Mouse (Mus musculus): ENCODE measurements around the gene Dnase2b. TPM values are rescaled to one million over a fixed set of nuclear protein-coding genes. Genes with fewer than 3 reads are reported as not detected.

Dnase2b gene
- polyA plus RNA-seq, 1 experiment from 2014 or later = not detected

DNA sequence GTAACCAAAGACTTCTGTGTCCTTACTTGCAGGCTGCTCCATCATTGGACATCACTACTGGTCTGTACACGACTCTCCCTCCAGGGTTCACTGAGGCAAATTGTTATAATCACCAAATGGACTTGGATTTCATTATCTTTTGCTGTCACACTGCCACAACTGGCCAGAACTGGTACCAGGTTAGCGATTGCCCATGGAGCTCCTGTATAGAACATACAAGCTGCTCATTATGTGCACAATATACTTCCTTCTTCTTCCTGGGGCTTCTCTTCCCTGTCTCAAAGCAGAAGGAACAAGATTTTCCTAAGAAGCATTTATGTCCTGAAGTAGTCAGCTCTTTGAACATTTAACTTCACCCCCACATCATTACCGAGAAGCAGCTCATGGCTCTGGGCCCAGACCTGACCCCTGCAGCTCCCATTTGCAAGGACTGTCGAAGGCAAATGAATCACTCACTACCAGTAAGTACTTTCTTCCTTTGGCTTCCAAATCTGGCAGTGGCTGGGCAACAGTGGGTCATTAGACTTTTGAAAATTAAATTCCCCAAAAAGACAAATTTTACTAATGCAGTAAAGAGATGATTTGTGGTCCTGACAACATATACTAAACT lies 26.5 kb upstream of the Dnase2b start:
- no peak for ATAC-seq (ENCODE audit: low read depth)
- Histone ChIP-seq H3K4me2 (no peak overlapping the region), H3K27me3 (no peaks in the 10 kb centered on the region), H3K9me3 (no peaks in the 10 kb centered on the region), H3K36me3 (no peaks in the 10 kb centered on the region), H3K9ac (no peak overlapping the region), H3K4me1 (replicated peaks) (no peaks in the 10 kb centered on the region), H3K4me3 (no peak overlapping the region), H3K27ac (replicated peaks) (0 out of 2 replicates have a peak overlapping the region, but pooled peaks have one; percentile 18)
- 53% methylated on average over 4 of the region's 4 CpGs for WGBS

DNA sequence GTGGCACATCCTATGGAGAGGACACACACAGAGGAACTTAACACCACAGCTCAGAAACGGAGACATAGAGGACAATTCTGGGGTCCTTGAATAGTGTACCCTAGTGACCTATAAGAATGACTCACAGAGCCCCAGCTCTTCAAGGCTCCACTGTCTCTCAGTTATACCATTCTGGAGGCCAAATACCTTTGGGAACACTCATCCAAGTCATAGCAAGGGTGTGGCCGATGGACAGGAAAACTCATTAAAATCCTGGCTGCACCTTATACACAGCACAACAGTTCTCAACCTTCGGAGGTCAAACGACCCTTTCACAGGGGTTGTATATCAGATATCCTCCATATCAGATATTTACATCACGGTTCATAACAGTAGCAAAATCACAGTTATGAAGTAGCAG lies 17.1 kb upstream of the Dnase2b start:
- Histone ChIP-seq H3K27me3 (no peaks in the 10 kb centered on the region), H3K9ac (no peak overlapping the region), H3K4me1 (replicated peaks) (no peaks in the 10 kb centered on the region), H3K36me3 (no peaks in the 10 kb centered on the region), H3K4me3 (no peak overlapping the region), H3K9me3 (no peaks in the 10 kb centered on the region), H3K27ac (replicated peaks) (no peak overlapping the region), H3K4me2 (no peak overlapping the region)
- ATAC-seq (ENCODE audit: low read depth) = no peak
- 90% methylated on average over 5 of the region's 5 CpGs for WGBS

DNA sequence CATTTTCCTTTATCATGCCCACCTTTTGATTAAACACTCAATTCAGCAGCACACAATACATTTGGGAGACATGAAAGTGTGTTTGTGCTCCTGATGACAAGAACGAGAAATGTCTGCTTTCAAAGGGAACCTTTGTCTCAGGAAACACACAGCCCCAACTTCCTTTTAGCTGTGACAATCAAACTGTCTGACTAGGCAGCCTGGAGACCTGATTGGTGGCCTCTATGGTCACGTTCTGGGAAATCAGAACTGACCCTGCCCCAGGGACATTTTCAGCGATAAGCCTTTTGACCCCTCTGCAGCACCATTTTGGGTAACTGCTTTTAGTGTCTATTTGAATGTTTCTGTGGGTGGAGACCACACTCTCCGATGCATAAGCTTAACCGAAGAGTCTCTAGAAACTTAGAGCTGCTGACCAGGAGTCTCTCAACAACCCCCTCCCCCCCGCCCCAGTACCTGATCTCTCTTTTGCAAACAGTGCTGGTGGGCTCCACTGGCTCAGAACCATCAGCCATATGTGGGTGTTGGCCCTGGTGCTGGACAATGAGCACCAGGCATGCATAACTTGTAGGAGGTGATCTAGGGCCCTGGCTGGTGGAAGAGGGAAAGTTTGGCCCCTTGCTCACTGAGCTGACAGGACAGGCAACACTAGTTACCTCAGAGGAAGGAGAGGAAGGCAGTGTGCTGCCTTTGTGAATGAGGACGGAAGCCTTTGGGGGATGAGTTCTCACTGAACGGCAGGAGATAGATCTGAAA lies 13.0 kb upstream of the Dnase2b start:
- 72% methylated on average over 8 of the region's 8 CpGs for WGBS
- Histone ChIP-seq H3K27me3 (no peaks in the 10 kb centered on the region), H3K27ac (replicated peaks) (no peak overlapping the region), H3K4me1 (replicated peaks) (no peaks in the 10 kb centered on the region), H3K36me3 (no peaks in the 10 kb centered on the region), H3K9me3 (no peaks in the 10 kb centered on the region), H3K4me2 (no peak overlapping the region), H3K9ac (no peak overlapping the region), H3K4me3 (no peak overlapping the region)
- ATAC-seq (ENCODE audit: low read depth) = no peak

DNA sequence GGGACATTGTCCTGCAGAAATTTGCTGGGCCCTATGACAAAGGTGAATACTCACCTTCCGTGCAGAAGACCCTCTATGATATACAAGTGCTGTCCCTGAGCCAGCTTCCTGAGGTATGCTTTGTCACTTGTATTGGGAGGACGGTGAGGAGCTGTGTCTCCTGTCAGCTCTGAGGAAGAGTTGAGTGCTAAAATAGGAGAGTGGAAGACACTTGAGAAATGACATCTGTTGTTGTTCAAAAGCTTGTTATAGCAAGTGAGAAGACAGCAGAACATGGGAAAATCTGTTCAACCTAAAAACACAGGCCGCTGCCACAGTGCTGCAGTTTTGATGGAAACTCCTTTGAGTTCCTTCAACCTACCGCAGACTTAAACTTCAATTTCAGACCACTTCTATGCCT lies 10.4 kb upstream of the Dnase2b start:
- no peak overlapping the region for H3K27ac ChIP-seq (replicated peaks)
- no peak overlapping the region for H3K9ac ChIP-seq
- 97% methylated on average over 4 of the region's 4 CpGs for WGBS
- no peak overlapping the region for H3K4me2 ChIP-seq
- no peaks in the 10 kb centered on the region for H3K9me3 ChIP-seq
- H3K27me3 ChIP-seq = no peaks in the 10 kb centered on the region
- no peaks in the 10 kb centered on the region for H3K4me1 ChIP-seq (replicated peaks)
- no peak for ATAC-seq (ENCODE audit: low read depth)
- H3K4me3 ChIP-seq = no peak overlapping the region
- no peaks in the 10 kb centered on the region for H3K36me3 ChIP-seq

DNA sequence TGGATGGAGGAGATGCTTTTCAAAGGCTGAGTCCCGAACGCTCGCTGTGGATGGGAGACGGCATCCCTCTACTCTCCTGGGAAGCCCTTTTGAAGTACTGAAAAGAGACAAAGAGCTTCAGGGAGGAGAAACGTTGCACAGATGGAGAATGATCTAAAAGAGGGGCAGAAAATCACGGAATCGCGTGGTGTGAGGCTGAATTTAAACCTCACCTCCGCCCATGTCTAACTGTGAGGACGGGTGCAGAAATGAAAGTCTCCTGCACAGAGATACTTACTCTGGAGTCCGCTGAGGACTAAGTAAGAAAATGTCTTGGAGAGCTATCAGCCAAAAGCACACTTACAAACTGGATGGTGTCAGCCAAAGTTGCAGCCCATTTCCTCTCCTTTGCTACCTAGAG lies 6.6 kb upstream of the Dnase2b start:
- Histone ChIP-seq H3K27me3 (no peaks in the 10 kb centered on the region), H3K4me3 (no peak overlapping the region), H3K9ac (no peak overlapping the region), H3K4me2 (no peak overlapping the region), H3K9me3 (no peaks in the 10 kb centered on the region), H3K4me1 (replicated peaks) (no peaks in the 10 kb centered on the region), H3K27ac (replicated peaks) (no peak overlapping the region), H3K36me3 (no peaks in the 10 kb centered on the region)
- no peak for ATAC-seq (ENCODE audit: low read depth)
- WGBS = 82% methylated on average over 11 of the region's 11 CpGs

DNA sequence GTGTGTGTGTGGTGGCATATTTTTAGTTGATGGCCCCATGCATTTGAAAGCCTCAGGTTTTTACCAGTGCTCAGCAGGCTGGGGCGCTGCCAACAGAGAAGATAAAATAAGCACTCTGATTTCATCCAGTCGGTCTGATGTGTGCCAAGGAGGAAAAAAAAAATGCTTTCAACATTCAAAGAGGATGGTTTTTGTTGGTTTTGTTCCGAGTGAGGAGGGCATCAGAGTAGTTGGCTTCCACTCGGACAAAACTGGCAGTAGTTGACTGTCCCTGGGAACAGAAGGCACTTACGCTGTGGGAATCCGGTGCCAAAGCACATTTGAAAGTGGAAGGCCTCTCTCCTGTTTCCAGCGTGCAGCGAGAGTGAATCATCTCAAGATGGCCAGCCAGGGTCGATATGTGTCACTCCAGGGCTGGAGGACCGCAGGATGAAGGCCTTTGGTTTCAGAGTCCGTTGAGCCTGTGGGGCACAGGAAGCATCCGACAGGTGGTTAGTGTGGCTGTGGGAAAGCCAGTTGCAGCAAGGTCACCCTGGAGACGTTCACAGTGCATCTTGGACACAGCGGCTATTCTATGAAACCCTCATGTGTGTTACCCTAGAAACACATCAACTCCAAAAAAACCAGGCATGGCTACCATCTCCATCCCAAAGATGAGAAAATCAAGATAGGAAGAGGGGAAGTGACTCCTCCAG lies 5.3 kb upstream of the Dnase2b start:
- Histone ChIP-seq H3K9ac (no peak overlapping the region), H3K36me3 (no peaks in the 10 kb centered on the region), H3K9me3 (no peaks in the 10 kb centered on the region), H3K4me1 (replicated peaks) (no peaks in the 10 kb centered on the region), H3K27ac (replicated peaks) (no peak overlapping the region), H3K4me3 (no peak overlapping the region), H3K4me2 (no peak overlapping the region), H3K27me3 (no peaks in the 10 kb centered on the region)
- 91% methylated on average over 14 of the region's 14 CpGs for WGBS
- no peak for ATAC-seq (ENCODE audit: low read depth)

DNA sequence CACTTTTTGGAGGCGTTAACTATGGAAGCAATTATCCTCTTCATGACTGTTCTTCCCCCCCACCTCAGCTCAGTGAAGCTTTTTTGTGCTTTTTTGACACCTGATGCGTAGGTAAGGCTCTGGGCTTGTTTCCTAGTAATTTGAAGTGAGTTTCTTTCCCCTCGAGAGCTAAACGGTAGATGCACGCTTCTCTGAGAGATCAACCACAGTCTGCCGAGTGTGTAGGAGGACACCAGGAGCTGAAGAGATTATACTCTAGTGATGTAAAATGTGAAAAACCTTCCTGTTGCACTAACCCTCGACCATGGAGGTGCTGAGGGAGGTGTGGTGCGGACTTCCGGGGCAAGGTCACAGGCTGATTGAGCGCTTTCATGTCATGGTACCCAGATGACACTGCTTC lies 4.7 kb upstream of the Dnase2b start:
- Histone ChIP-seq H3K27me3 (no peaks in the 10 kb centered on the region), H3K4me3 (no peak overlapping the region), H3K4me2 (no peak overlapping the region), H3K36me3 (no peaks in the 10 kb centered on the region), H3K4me1 (replicated peaks) (no peaks in the 10 kb centered on the region), H3K9ac (no peak overlapping the region), H3K27ac (replicated peaks) (no peak overlapping the region), H3K9me3 (no peaks in the 10 kb centered on the region)
- WGBS = 89% methylated on average over 10 of the region's 10 CpGs
- ATAC-seq (ENCODE audit: low read depth) = no peak

DNA sequence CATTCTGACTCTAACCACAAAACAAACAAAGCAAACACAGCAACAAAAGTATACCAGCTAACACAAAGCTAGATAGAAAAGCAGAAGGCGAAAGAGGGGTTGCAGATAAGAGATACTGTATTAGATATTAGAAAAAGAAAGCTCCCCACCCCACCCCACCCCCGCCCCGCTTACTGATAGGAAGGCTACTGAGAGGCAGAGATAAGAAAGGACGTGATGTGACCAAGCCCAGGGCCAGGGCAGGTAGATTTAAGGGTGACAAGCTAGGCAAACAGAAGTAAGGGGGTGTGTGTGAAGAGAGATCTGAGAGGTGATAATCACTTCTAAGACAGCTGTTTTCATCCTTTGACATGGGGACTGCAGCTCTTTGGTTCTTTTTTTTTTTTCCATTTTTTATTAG lies 3.0 kb upstream of the Dnase2b start:
- Histone ChIP-seq H3K4me2 (no peak overlapping the region), H3K9me3 (no peaks in the 10 kb centered on the region), H3K36me3 (no peaks in the 10 kb centered on the region), H3K27ac (replicated peaks) (no peak overlapping the region), H3K27me3 (no peaks in the 10 kb centered on the region), H3K9ac (no peak overlapping the region), H3K4me3 (no peak overlapping the region), H3K4me1 (replicated peaks) (no peaks in the 10 kb centered on the region)
- WGBS = 89% methylated on average over 4 of the region's 4 CpGs
- ATAC-seq (ENCODE audit: low read depth) = no peak

DNA sequence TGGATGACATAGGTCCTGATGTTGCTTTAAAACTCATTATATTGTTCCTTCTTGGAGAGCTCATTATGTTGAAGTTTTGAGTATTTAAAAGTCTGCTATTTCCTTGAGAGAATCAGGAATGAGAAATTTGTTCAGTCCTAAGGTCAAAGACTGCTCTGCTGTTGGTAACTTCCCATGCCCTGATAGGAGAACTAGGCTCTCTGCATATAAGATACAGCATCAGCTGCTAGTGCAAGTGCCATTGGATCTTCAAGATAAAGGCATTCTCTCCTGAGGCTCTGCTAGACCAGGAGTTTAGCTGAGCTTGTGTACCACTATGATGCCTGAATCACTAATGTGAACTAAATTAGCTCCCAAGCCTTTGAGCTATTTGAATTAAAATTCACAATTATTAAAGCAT lies 2.5 kb upstream of the Dnase2b start:
- no peaks in the 10 kb centered on the region for H3K27me3 ChIP-seq
- no peak overlapping the region for H3K27ac ChIP-seq (replicated peaks)
- no peaks in the 10 kb centered on the region for H3K9me3 ChIP-seq
- H3K4me3 ChIP-seq = no peak overlapping the region
- ATAC-seq (ENCODE audit: low read depth) = no peak
- no peak overlapping the region for H3K9ac ChIP-seq
- no peak overlapping the region for H3K4me2 ChIP-seq
- H3K4me1 ChIP-seq (replicated peaks) = no peaks in the 10 kb centered on the region
- H3K36me3 ChIP-seq = no peaks in the 10 kb centered on the region

DNA sequence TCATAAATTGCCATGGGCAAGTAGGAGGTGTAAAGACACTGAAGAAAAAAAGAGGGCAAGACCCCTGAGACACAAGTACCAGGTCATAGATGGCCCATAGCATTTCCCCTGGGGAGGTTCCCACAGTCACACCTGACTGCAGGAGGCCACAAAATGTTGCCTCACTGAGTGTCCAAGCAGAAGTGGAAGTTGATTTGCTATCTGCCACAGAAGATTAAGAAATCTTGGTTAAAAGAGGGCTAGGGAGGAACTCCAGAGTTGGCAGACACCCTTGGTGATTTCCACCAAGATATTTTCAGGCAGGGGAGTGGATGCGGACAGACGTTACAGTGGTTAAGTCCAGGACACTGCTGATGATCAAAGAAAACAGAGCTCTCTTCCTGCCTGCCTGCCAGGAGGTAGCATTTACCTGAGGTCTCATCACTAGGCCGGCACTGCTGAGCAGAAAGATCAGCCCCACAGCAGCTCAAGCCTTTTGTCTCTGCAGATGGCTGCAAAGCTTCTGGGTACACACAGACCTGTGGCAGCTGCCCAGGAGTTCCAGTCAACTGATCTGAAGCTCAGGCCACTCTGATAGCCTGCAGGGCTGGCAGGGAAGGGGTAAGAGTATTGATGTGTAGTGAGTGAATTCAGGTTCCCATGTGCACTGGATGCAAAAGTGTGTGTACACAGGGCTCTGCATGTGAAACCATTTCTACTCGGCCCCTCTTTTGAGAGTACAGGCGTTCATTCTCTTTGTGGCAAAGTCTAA lies 1.3 kb upstream of the Dnase2b start:
- Histone ChIP-seq H3K4me1 (replicated peaks) (no peaks in the 10 kb centered on the region), H3K9me3 (no peaks in the 10 kb centered on the region), H3K27me3 (no peaks in the 10 kb centered on the region), H3K4me2 (no peak overlapping the region), H3K9ac (no peak overlapping the region), H3K4me3 (no peak overlapping the region), H3K27ac (replicated peaks) (no peak overlapping the region), H3K36me3 (no peaks in the 10 kb centered on the region)
- 83% methylated on average over 5 of the region's 5 CpGs for WGBS
- no peak for ATAC-seq (ENCODE audit: low read depth)

DNA sequence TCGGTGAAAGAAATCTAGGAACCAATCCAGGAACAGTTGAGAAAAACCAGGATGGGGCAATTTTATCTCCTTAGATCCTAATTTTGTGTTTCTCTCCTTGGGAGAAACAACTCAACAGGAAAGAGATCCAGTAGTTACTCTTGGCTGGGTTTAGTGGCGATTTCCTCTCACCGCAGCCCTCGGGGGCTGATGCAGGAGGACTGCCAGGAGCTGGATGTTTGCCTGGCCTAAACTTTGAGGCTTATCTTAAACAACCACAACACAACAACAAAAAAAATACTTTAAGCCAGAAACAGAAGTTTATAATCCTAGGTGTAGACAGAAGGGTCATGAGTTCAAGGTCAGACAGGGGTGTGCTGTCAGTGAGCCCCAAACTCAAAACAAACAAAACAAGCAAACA lies 3.6 kb downstream of the Dnase2b start:
- Histone ChIP-seq H3K27me3 (no peaks in the 10 kb centered on the region), H3K4me3 (no peak overlapping the region), H3K4me1 (replicated peaks) (peaks cover 11% of the 10 kb centered on the region), H3K9ac (no peak overlapping the region), H3K27ac (replicated peaks) (no peak overlapping the region), H3K9me3 (no peaks in the 10 kb centered on the region), H3K36me3 (no peaks in the 10 kb centered on the region), H3K4me2 (no peak overlapping the region)
- WGBS = 91% methylated on average over 4 of the region's 4 CpGs
- ATAC-seq (ENCODE audit: low read depth) = no peak

DNA sequence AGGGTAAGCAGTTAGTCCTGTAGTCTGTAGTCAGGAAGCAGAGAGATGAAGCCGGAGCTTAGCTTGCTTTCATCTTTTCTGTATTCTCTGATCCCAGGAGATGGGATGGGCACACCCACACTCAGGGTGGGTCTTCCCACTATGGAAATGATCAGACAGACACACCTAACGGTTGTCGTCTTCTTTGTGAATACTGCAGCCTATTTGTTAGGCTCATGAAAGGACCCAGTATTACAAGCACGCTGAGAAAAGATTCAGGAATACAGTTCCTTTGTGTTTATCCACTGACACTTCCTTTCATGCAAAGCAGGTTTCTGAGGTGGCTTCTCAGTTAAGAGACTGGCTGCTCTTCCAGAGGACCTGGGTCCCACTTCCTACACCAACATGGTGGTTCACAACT lies 4.1 kb downstream of the Dnase2b start:
- H3K9ac ChIP-seq = no peak overlapping the region
- no peaks in the 10 kb centered on the region for H3K27me3 ChIP-seq
- H3K4me1 ChIP-seq (replicated peaks) = peaks cover 12% of the 10 kb centered on the region
- no peak for ATAC-seq (ENCODE audit: low read depth)
- no peak overlapping the region for H3K4me3 ChIP-seq
- no peak overlapping the region for H3K4me2 ChIP-seq
- no peaks in the 10 kb centered on the region for H3K9me3 ChIP-seq
- H3K36me3 ChIP-seq = no peaks in the 10 kb centered on the region
- no peak overlapping the region for H3K27ac ChIP-seq (replicated peaks)
- WGBS = 78% methylated on average over 4 of the region's 4 CpGs

All from neural tube, embryonic 13.5 days (tissue).